Mouse (Mus musculus) bone marrow macrophage, adult 2 months (primary cell): ENCODE measurements around the gene Hhipl1.

Source experiments
- CTCF ChIP-seq: IDR thresholded peaks from 2 replicates; pipeline ENCODE4 v1.5.1; 2012; ENCODE audit warnings: low read depth, mild to moderate bottlenecking, low read length, moderate library complexity
- POLR2A ChIP-seq: IDR thresholded peaks from 2 replicates; pipeline ENCODE4 v1.6.1; 2012; ENCODE audit warnings: mild to moderate bottlenecking, low read depth, low read length, borderline replicate concordance

DNA sequence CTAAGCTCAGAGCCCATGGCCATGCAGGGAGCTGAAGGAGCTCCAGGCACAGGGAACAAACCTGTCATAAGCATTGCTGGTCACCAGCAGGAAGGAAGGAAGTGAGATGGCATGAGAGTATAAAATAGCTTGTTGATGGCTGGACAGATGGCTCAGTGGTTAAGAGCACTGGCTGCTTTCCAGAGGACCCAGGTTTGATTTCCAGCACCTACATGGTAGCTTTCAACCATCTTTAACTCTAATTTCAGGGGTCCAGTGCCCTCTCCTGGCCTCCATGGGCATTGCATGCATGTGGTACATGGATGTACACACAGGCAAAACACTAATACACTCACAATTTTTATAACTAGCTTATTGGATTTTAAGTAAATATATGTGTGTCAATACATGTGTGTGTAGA lies 49.9 kb downstream of the Hhipl1 start:
- TF ChIP-seq CTCF (no peak), POLR2A (no peak)
